Mouse (Mus musculus) limb, embryonic 12.5 days (tissue): ENCODE results near the gene Skap2. TPM values are rescaled to one million over a fixed set of nuclear protein-coding genes. Genes with fewer than 3 reads are reported as not detected.

Experiments
- ATAC-seq: fragments of 200-750 bp; cut with Nextera tagmentation; 2 replicates; pipeline ENCODE4 v1.8.0; 2017; ENCODE audit warnings: low read depth, moderate TSS enrichment; ENCODE audit not compliant: insufficient number of reproducible peaks, insufficient read depth, low FRiP score, low TSS enrichment
- H3K27ac ChIP-seq: fragments of 300-500 bp; sonication (generic); 2 replicates; pipeline ENCODE4 v1.5.1; 2016; ENCODE audit warnings: mild to moderate bottlenecking, moderate library complexity
- H3K27me3 ChIP-seq: fragments of 300-500 bp; sonication (generic); 2 replicates; pipeline ENCODE4 v1.6.1; 2016; ENCODE audit warnings: mild to moderate bottlenecking, moderate library complexity
- H3K36me3 ChIP-seq: fragments of 300-500 bp; sonication (generic); 2 replicates; pipeline ENCODE4 v1.6.1; 2016; ENCODE audit warnings: mild to moderate bottlenecking, moderate library complexity
- H3K4me1 ChIP-seq: fragments of 300-500 bp; sonication (generic); replicated peaks from 2 replicates; pipeline ENCODE4 v1.6.1; 2016
- H3K4me2 ChIP-seq: fragments of 300-500 bp; sonication (generic); 2 replicates; pipeline ENCODE4 v1.6.1; 2016; ENCODE audit warnings: mild to moderate bottlenecking, moderate library complexity
- H3K4me3 ChIP-seq: fragments of 300-500 bp; sonication (generic); replicated peaks from 2 replicates; pipeline ENCODE4 v1.5.1; 2016; ENCODE audit warnings: mild to moderate bottlenecking
- H3K9ac ChIP-seq: fragments of 300-500 bp; sonication (generic); replicated peaks from 2 replicates; pipeline ENCODE4 v1.6.1; 2016; ENCODE audit warnings: mild to moderate bottlenecking, moderate library complexity
- H3K9me3 ChIP-seq: fragments of 300-500 bp; sonication (generic); 2 replicates; pipeline ENCODE4 v1.6.1; 2016; ENCODE audit warnings: mild to moderate bottlenecking, moderate library complexity
- WGBS: fragments of 180-500 bp; shearing (Covaris S2); methylation state at CpG from one replicate; pipeline ENCODE4 v1.1.7; 2016; 5-methylcytosine and 5-hydroxymethylcytosine counted together
- polyA plus RNA-seq: library from polyadenylated mRNA; unstranded; fragments of >200 nt; fragmentation: Nextera tagmentation; extraction: Ambion mirVana; gene quantifications from 2 replicates; pipeline ENCODE4 v1.2.1, GENCODE M21; 2016

Skap2 gene
- polyA plus RNA-seq, 1 experiment from 2014 or later: 14.4 TPM

GRCm38 (mm10) chr6:51870294-51870693 is 142.1 kb downstream of the Skap2 start:
- WGBS: 32% methylated on average over 1 of the region's 1 CpGs
- no peak overlapping the region for H3K4me2 ChIP-seq
- peaks cover 21% of the 10 kb centered on the region for H3K27me3 ChIP-seq
- H3K9ac ChIP-seq: no peak overlapping the region
- H3K9me3 ChIP-seq: no peaks in the 10 kb centered on the region
- H3K4me1 ChIP-seq: no peaks in the 10 kb centered on the region
- H3K27ac ChIP-seq: no peak overlapping the region
- ATAC-seq: no peak
- no peak overlapping the region for H3K4me3 ChIP-seq
- no peaks in the 10 kb centered on the region for H3K36me3 ChIP-seq

- H3K27me3 ChIP-seq: peaks cover 12% of the 10 kb centered on the region
- H3K9me3 ChIP-seq: no peaks in the 10 kb centered on the region
- no peak overlapping the region for H3K27ac ChIP-seq
- H3K4me3 ChIP-seq: no peak overlapping the region
- no peak overlapping the region for H3K4me2 ChIP-seq
- no peak overlapping the region for H3K9ac ChIP-seq
- WGBS: 79% methylated on average over 3 of the region's 3 CpGs
- H3K4me1 ChIP-seq: 0 out of 2 replicates have a peak, but pooled peaks cover 3% of the 10 kb centered on the region
- ATAC-seq: no peak
- H3K36me3 ChIP-seq: no peaks in the 10 kb centered on the region
Measured at GRCm38 (mm10) chr6:51866596-51866995, 145.8 kb downstream of the Skap2 start.

GRCm38 (mm10) chr6:51863508-51863907 is 148.8 kb downstream of the Skap2 start:
- Histone ChIP-seq H3K4me3 (no peak overlapping the region), H3K36me3 (no peaks in the 10 kb centered on the region), H3K27me3 (peaks cover 11% of the 10 kb centered on the region), H3K9me3 (no peaks in the 10 kb centered on the region), H3K9ac (no peak overlapping the region), H3K27ac (no peak overlapping the region), H3K4me1 (peaks cover 10% of the 10 kb centered on the region), H3K4me2 (no peak overlapping the region)
- WGBS: 61% methylated on average over 4 of the region's 4 CpGs
- ATAC-seq: no peak

- peaks cover 5% of the 10 kb centered on the region for H3K27me3 ChIP-seq
- no peak for ATAC-seq
- no peak overlapping the region for H3K27ac ChIP-seq
- H3K4me2 ChIP-seq: 0 out of 2 replicates have a peak overlapping the region, but pooled peaks have one; percentile 16
- WGBS: 6% methylated on average over 8 of the region's 8 CpGs
- H3K9ac ChIP-seq: no peak overlapping the region
- H3K36me3 ChIP-seq: no peaks in the 10 kb centered on the region
- H3K4me3 ChIP-seq: no peak overlapping the region
- no peaks in the 10 kb centered on the region for H3K9me3 ChIP-seq
- peaks cover 10% of the 10 kb centered on the region for H3K4me1 ChIP-seq
Measured at GRCm38 (mm10) chr6:51860300-51860699, 152.0 kb downstream of the Skap2 start.

- Histone ChIP-seq H3K36me3 (no peaks in the 10 kb centered on the region), H3K9me3 (no peaks in the 10 kb centered on the region), H3K4me3 (no peak overlapping the region), H3K4me2 (no peak overlapping the region), H3K27me3 (peaks cover 3% of the 10 kb centered on the region; the same call in 1 of the 2 replicates), H3K27ac (no peak overlapping the region), H3K9ac (0 out of 2 replicates have a peak overlapping the region, but pooled peaks have one; percentile 34), H3K4me1 (peaks cover 8% of the 10 kb centered on the region)
- WGBS: under 1% methylated on average over 11 of the region's 11 CpGs
- ATAC-seq: peak; percentile 88; the same call in 1 of the 2 replicates
Measured at GRCm38 (mm10) chr6:51857821-51858220, 154.5 kb downstream of the Skap2 start.

GRCm38 (mm10) chr6:51853291-51853690 is 159.1 kb downstream of the Skap2 start:
- no peaks in the 10 kb centered on the region for H3K9me3 ChIP-seq
- peaks cover 32% of the 10 kb centered on the region for H3K4me1 ChIP-seq
- H3K4me2 ChIP-seq: no peak overlapping the region
- 72% methylated on average over 3 of the region's 3 CpGs for whole genome bisulfite sequencing
- no peak for ATAC-seq
- no peak overlapping the region for H3K9ac ChIP-seq
- peaks cover 12% of the 10 kb centered on the region for H3K27me3 ChIP-seq
- H3K27ac ChIP-seq: no peak overlapping the region
- H3K4me3 ChIP-seq: no peak overlapping the region
- H3K36me3 ChIP-seq: no peaks in the 10 kb centered on the region

- WGBS: 51% methylated on average over 4 of the region's 4 CpGs
- H3K4me1 ChIP-seq: peaks cover 34% of the 10 kb centered on the region
- no peak overlapping the region for H3K9ac ChIP-seq
- H3K9me3 ChIP-seq: no peaks in the 10 kb centered on the region
- no peak overlapping the region for H3K27ac ChIP-seq
- H3K4me2 ChIP-seq: no peak overlapping the region
- H3K4me3 ChIP-seq: no peak overlapping the region
- no peak for ATAC-seq
- peaks cover 14% of the 10 kb centered on the region for H3K27me3 ChIP-seq
- no peaks in the 10 kb centered on the region for H3K36me3 ChIP-seq
Measured at GRCm38 (mm10) chr6:51852643-51853042, 159.7 kb downstream of the Skap2 start.

GRCm38 (mm10) chr6:51851544-51851943 is 160.8 kb downstream of the Skap2 start:
- no peak overlapping the region for H3K4me3 ChIP-seq
- H3K27ac ChIP-seq: no peak overlapping the region
- 11% methylated on average over 7 of the region's 7 CpGs for WGBS
- no peaks in the 10 kb centered on the region for H3K36me3 ChIP-seq
- H3K4me1 ChIP-seq: peaks cover 44% of the 10 kb centered on the region
- no peak overlapping the region for H3K9ac ChIP-seq
- ATAC-seq: no peak
- H3K4me2 ChIP-seq: peak overlapping the region; percentile 28
- H3K27me3 ChIP-seq: peaks cover 24% of the 10 kb centered on the region
- H3K9me3 ChIP-seq: no peaks in the 10 kb centered on the region

- Histone ChIP-seq H3K4me1 (peaks cover 44% of the 10 kb centered on the region), H3K27ac (no peak overlapping the region), H3K9ac (no peak overlapping the region), H3K4me3 (no peak overlapping the region), H3K4me2 (peak overlapping the region; percentile 34), H3K36me3 (no peaks in the 10 kb centered on the region), H3K27me3 (peaks cover 24% of the 10 kb centered on the region), H3K9me3 (no peaks in the 10 kb centered on the region)
- 25% methylated on average over 13 of the region's 13 CpGs for WGBS
- ATAC-seq: no peak
Measured at GRCm38 (mm10) chr6:51850030-51850817, 162.1 kb downstream of the Skap2 start.

GRCm38 (mm10) chr6:51849561-51849960 is 162.8 kb downstream of the Skap2 start:
- Histone ChIP-seq H3K36me3 (no peaks in the 10 kb centered on the region), H3K27ac (no peak overlapping the region), H3K4me1 (peaks cover 44% of the 10 kb centered on the region), H3K9ac (no peak overlapping the region), H3K9me3 (no peaks in the 10 kb centered on the region), H3K4me3 (no peak overlapping the region), H3K4me2 (no peak overlapping the region; the same call in 1 of the 2 replicates), H3K27me3 (peaks cover 21% of the 10 kb centered on the region)
- 45% methylated on average over 10 of the region's 10 CpGs for WGBS
- no peak for ATAC-seq

GRCm38 (mm10) chr6:51844106-51844505 is 168.2 kb downstream of the Skap2 start:
- 39% methylated on average over 11 of the region's 11 CpGs for WGBS
- Histone ChIP-seq H3K36me3 (no peaks in the 10 kb centered on the region), H3K4me2 (0 out of 2 replicates have a peak overlapping the region, but pooled peaks have one; percentile 5), H3K9me3 (no peaks in the 10 kb centered on the region), H3K4me3 (no peak overlapping the region), H3K27ac (no peak overlapping the region), H3K9ac (no peak overlapping the region), H3K27me3 (peaks cover 23% of the 10 kb centered on the region), H3K4me1 (peaks cover 25% of the 10 kb centered on the region)
- no peak for ATAC-seq
